Mouse (Mus musculus): ENCODE measurements around the gene Trim7.
A peak's percentile ranks its signal among the peaks of the same experiment; 100 is the strongest.
"Not testable (repeated sequence)": the region's sequence is repeated elsewhere in the genome, so short reads cannot be mapped to it uniquely, and the experiment has no call there.

Trim7 gene

GRCm38 (mm10) chr11:48825979-48826751 lies at the start of gene Trim7, which contains the start of gene Gm12184:
Trim7 (plus strand) TSS chr11:48826140.
Gm12184 (minus strand) TSS chr11:48826655.
- DNase-seq = not testable (repeated sequence)

- no peak for DNase-seq
These were observed 49.3 kb upstream of the Trim7 start for GRCm38 (mm10) chr11:48776664-48777063.

GRCm38 (mm10) chr11:48777303-48777702 lies 48.6 kb upstream of the Trim7 start:
- DNase-seq = no peak

DNA sequence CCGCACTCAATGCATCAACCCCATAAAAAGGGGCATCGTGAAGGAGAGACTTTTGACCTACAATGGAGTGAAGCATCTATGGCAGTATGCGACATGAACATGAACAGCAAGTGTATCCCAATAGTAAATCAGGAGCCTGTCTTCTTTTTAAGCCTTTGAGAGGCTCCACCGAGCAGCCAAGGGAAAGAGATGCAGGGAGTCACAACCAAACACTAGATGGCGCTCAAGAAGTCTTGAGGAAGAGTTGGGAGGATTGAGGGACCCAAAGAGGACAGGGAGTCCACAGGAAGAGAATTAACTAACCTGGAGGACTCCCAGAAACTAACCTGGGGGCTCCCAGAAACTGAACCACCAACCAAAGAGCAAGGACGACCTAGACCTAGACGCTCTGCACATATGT lies 46.5 kb upstream of the Trim7 start:
- no peak for DNase-seq

DNA sequence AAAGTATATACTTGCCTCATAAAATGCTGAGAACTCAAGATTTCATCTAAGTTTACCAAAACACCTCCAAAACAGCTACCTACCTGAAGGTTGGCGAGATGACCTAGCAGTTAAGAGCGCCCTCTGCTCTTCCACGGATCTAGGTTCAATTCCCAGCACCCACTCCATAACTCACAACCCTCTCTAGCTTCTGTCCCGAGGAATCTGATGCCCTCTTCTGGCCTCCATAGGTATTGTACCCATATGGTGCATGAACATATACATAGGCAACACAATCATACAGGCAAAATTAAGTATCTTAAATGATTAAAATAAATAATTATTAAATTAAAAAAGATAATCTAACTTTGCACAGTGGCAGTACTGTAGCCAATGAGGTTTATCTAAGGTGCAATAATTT lies 43.7 kb upstream of the Trim7 start:
- DNase-seq = no peak

GRCm38 (mm10) chr11:48787455-48788211 lies 38.3 kb upstream of the Trim7 start:
- no peak for DNase-seq

DNA sequence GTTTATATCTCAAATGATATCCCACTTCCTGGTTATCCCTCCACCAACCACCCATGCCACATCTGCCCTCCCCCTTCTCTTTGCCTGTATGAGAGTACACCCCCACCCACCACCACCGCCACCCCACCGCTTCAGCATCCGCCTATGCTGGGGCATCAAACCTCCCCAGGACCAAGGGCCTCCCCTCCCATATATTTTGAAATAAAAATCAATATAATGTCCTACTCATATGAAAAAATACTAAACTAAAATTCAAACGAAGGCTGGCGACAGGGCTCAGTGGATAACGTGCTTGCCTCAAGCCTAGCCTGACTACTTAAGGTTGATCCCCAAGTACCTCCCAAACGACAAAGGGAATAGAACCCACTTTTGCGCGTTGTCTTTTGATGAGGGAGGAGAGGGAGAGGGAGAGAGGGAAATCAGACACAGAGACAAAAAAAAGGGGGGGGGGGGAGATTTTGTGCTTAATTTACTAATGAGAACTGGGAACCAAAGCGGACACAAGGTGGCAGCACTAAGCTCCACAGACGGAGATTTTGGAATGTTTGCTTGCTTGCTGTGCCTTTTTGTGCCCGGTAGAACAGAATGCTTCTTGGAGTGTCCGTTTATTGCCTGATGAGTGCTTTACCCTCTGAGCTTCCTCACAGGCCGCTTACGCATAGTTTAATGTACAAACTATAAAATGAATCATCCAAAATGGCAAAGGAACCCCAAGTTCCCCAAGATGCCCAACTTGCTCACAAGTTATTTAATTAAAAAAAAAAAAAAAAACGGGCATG lies 37.4 kb upstream of the Trim7 start:
- peak; percentile 79 for DNase-seq

DNA sequence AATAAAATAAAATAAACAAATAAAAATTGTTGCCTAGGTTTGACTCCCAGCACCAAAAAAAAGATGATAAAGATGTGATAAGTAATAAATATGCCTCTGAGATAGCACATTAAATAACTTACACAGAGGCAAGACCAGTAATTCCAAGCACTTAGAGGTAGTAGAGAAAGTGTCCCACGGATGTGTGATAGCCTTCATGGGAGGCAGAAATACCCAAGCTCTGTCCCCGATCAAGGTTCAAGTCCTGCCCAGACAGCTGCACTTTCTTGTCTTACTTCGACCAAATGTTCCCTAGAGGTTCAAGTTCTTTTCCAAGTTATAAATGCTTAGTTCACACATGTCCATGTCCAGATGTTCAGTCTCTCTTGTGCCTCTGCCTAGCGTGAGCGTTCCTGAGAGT lies 36.7 kb upstream of the Trim7 start:
- DNase-seq = no peak

DNA sequence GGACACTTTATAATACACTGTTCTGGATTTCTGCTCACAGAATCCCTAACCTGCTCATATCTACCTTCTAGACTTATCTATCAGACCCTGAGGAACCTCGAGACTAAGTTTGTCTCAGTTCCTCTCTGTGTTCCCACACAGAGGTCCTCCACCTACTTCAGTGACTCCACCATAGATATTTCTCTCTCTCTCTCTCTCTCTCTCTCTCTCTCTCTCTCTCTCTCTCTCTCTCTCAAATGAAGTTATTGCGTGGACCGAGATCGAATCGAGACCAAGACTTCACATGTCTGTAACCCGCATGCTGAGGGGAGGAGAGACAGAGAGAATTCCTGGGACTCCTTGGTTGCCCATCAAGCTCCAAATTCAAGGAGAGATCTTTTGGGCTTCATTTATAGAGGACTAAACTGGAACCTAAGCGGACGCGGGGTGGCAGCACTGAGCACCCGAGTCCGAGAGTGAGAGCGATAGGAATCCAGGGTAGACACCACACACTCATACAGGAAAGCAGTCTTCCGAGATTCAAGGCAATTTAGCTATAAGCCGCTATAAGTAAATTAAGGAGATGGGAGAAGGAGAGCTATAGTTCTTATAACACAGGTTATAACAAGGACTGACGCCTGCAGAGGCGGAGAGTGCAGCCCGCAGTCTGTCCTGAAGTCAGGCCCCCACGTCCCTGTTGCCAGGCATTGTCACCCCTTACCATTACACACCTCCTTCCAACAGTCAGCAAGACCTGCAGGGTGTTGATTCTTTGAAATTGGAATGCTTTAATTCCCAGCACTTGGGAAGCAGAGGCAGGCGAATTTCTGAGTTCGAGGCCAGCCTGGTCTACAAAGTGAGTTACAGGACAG lies 35.7 kb upstream of the Trim7 start:
- DNase-seq = peak; percentile 85

GRCm38 (mm10) chr11:48790946-48791345 lies 35.0 kb upstream of the Trim7 start:
- no peak for DNase-seq

GRCm38 (mm10) chr11:48791894-48792293 lies 34.0 kb upstream of the Trim7 start:
- not testable (repeated sequence) for DNase-seq

DNA sequence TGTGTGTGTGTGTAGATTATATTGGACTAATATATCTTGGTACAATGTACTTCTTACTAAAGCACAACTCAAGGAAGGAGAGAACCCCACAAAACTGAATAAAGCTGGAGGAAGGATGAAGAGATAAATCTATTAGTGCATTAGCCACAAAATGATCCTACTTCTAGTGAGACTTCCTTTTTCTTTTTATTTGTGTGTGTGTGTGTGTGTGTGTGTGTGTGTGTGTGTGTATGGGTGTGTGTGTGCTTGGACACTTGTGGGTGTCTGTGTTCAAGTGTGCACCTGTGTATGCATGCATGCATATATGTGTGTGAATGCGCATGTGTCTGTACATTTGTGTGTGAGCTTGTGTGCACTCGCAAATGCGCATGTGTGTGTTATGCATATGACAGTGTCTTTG lies 32.8 kb upstream of the Trim7 start:
- DNase-seq = no peak

- no peak for DNase-seq
These were observed 30.7 kb upstream of the Trim7 start for GRCm38 (mm10) chr11:48795221-48795620.

- no peak for DNase-seq
These were observed 29.6 kb upstream of the Trim7 start for GRCm38 (mm10) chr11:48796290-48796689.

- DNase-seq = no peak
These were observed 28.7 kb upstream of the Trim7 start for GRCm38 (mm10) chr11:48797287-48797686.

DNA sequence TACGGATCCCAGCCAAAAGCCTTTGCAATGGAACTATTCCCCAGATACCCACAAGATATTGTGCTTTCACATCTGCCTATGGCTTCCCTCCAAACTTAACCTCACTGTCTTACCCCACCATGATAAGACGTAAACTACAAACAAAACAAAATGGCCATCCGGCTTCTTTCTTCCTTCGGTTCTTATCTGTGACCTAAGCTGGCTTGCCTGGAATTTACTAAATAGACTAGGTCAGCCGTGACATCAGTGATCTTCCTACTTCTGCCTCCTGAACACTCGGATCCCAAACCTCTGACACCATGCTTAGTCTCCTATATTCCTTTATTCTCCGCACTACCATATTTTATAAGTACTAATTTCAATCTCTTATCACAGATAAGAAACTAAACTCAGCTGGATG lies 27.6 kb upstream of the Trim7 start:
- no peak for DNase-seq

DNA sequence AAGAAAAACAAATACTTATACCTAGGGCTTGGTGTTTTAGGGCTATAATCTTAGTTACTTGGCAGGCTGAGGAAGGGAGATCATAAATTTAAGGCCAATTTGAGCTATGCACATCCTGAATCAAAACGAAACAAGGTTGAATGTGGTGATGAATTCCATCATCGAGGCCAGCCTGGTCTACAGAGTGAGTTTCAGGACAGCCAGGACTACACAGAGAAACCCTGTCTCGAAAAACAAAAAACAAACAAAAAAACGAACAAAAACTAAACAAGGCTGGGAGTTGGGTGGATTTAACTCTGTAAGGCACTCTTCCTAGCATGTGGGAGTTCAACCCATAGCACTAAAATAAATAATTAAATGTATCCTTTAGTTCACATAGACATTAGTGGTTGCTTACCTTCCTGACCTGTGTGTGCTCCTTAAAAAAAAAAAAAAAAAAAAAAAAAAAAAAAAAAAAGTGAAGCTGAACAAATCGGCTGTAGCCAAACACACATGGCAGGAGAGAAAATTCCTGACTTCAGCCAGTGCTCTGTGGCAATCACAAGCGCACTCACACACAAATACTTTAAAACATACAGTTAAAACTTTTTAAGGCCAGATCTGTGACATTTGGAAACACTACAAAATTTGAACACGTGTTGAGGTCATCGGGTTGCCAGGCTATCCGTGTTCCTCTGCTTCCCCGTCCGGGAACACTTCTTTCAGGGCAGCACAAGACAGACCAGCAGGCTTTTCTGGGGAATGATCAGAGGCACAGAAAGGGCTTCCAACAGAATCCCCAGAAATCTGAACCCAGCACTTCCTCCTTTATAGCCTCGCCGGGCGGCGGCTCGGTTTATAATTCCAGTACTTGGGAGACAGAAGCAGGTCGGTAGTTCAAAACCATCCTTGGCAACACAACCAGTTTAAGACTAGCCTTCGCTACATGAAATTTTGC lies 26.7 kb upstream of the Trim7 start:
- no peak for DNase-seq

DNA sequence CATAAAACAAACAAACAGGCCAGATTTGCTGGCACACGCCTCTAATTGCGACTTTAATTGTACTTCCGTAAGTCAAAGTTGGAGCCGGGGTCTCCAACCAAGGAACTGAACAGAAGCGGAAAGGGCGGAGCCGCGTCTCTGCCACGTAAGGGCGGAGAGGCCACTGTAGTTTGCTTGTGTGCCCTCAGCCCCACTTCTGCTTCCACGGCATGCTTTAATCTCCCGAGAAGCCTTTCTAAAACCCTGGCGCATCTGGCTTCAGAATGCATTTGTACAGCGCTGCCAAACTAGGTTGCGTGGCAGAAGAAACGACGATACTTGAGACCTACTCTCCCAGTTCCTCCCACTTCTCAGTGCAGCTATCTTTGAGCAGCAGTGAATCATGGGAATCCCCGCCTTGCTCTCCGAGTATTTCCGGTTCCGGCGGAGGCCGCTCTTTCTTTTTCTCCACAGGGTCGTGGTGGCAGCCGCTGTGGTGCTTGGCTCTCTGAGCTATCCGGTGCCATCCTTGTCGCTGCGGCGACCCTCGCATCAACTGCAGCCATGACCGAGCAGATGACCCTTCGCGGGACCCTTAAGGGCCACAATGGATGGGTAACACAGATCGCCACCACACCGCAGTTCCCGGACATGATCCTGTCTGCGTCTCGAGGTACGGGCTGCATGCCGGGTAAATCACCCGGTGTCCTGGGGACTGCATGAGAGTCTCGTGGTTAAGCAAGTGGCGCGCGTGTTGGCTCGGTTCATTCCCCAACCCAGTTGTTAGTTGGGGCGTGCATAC lies 25.8 kb upstream of the Trim7 start, which contains the start of gene Rack1:
Gene Rack1, plus strand, starts transcription at position 412 of the 781 bp plus-strand sequence.
- peak; percentile 86 for DNase-seq

- DNase-seq = no peak
These were observed 23.8 kb upstream of the Trim7 start for GRCm38 (mm10) chr11:48801831-48802772.

Measured in cerebellum, adult 8-10 months (tissue).